Mouse (Mus musculus): ENCODE measurements at regions not wholly inside any gene's neighbourhood (a gene's known extent, or its start where the extent isn't known, plus 50 kb on each side); places are given as distances from the start of the nearest gene placed in this dataset.

- no peak for TF ChIP-seq CTCF (IDR thresholded peaks at IDR 0.05; ENCODE audit: low read depth)
- no peak for TF ChIP-seq EP300 (IDR thresholded peaks at IDR 0.05; ENCODE audit: low read depth)
Measured at GRCm38 (mm10) chr5:77568121-77568520, 160.3 kb upstream of the Igfbp7 start.

Data from heart, postnatal 0 days (tissue).